Mouse (Mus musculus) right cerebral cortex, adult 2 months (tissue): Measurements from ENCODE around the gene Msh4.
"Not testable (repeated sequence)": the region's sequence is repeated elsewhere in the genome, so short reads cannot be mapped to it uniquely, and the experiment has no call there.

Experiments used
- DNase-seq, 2 experiments: peaks; one replicate each; pipeline ENCODE4 v3.0.0; 2021 to 2022; ENCODE audit warnings: low spot score in 2 of 2

The Msh4 gene

DNA sequence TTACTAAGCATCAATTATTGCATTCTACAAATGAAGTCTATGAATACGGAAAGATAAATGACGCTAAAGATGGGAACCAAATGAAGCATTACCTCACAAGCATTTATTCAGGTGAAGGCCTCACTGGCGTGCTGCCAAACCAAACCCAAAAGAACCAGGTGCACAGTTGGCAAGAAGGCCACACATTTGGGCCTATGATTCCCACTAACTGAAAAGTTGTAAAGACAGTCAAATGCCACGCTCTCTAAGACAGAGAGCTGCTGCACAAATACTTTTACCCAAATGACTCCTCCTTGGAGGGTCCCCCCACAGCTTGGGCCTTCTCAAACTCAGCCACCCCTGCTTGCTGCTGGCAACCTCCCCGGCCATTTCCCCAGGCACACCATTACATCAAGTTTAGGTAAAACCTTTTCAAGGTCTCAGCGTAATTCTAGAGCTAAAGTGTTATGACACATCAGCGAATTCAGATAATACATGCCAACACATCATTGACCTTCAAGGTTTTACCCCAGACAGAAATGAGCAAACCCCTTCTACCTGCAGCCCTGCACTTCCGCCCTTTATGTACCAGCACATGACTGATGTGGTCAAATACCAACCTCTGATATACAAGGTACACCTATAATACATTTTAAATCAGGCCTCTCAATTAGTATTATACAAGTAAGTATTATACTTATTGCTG, 5.4 kb upstream of the Msh4 start:
- no peak for DNase-seq

DNA sequence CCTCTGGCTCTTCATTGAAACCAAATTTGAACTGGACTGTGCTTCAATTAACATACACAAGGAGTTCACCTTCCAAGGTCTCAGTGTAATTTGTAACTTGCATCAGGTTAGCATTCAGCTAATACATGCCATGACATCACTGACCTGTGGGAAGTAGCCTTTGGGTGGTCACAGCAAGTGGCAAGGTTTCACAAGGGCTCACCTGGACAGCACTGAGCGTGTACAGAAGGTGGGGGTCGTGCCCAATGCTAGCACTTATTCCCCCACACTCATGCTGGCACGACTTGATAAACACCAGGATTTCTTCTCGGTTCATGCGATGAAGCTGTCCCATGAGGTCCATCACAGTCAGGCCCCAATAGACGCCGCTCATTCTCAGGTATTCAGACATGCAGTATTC, 4.6 kb upstream of the Msh4 start:
- no peak for DNase-seq

DNA sequence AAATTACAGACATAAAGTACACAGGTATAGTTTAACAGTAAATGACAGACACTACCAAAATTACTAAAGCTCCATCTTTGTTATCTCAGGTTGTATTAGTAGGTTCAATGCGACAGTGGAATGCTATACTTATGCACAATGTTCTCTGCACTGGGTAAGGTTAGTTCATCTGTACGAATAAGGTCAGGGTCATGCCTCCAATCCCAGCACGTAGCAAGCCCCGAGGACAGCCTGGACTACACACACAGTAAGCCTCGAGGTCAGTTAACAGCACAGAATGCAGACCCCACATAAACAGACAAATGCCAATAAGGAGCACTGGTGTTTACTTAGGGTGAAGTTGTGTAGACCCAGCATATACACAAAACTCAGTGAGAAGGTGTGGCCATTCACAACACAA, 3.0 kb upstream of the Msh4 start:
- no peak for DNase-seq

DNA sequence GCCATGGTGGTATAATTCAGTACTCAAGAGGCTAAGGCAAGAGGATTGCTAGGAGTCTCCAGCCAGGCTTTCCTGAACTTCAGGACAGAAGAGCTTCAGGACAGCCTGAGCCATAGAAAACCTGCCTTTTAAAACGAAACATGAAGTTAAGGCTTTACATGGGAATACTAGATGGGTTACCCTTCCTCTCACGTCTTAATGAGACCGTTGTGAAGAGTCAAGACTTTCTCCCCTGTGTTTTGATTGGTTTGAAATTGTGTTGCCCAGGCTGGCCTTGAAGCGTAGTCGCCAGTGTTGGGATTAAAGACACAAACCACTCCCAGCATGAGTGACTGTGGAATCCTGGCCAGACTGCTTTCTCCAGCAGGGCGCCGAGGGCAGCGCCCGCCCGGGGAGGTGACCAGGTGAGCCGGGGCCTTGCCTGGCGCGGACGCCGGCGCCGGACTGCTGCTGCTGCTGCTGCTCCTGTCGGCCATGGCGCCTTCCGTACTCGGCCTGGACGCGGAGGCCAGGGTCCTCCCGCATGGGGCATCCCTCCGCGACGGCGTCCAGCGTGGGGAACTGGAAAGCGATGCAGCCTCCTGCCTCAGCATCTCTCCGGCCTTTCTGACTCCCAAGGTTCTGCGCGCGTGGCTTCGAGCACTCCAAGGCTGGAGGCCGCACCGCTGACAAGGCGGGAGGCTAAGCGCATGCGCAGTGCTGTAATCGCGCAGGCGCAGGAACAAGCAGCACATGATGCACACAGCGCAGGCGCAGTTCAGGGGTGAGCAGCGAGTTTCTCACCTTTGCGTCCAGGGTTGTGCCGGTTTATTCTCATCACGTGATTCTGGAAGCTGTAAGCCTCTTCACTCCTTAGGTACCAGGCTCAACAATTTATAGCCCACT, 445 bp downstream of the Msh4 start:
- no peak for DNase-seq

DNA sequence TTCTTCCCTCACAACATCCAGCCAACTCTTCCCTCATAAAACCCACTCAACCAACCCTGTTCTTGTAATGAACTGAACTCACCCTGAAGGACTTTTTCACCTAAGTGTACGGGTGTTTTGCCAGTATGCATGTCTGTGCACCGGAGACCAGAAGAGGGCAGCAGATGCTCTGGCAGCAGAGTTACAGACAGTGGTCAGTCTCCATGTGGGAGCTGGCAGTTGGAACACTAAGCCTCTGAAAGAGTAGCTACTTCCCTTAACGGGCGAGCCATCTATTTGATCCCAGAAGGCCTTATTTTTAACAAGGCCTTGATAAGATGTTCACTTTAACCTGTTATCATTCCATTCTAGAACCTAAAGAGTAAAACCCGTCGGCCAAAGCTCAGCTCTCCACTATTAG, 1.4 kb downstream of the Msh4 start:
- DNase-seq: peak; percentile 42 to 47

DNA sequence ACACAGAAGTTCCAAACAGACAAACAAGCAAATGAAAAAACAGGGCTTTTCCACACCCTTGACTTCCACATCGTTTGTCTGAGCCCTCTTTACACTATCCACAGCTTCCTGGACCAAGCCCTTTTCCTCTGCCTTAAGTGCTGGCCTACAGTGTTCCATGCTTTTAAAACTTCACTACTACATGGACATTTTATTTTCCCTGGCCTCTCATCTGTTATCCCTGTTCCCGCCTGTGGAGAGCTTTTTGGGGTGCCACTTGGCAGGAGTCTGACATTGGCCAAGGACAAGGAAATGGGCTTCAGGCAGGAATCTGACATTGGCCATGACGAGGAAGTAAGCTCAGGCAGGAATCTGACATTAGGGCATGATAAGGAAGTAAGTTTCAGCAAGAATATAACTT, 3.3 kb downstream of the Msh4 start:
- no peak for DNase-seq

DNA sequence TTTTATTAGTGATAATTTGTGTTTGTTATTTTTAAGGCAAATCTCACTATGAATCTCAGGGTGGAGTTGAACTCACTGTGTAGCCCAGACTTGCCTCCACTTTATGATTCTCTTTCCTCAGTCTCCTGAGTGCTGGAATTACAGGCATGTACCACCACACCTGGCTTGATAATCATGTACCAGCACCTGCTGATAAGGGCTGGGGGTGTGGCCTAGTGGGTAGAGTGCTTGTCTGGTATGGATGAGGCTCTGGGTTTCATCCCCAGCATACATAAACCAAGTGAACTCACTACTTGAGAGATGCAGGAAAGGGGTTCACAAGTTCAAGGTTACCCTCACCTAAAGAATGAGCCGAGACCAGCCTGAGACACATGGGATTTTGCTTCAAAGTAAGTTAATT, 4.0 kb downstream of the Msh4 start:
- no peak for DNase-seq

DNA sequence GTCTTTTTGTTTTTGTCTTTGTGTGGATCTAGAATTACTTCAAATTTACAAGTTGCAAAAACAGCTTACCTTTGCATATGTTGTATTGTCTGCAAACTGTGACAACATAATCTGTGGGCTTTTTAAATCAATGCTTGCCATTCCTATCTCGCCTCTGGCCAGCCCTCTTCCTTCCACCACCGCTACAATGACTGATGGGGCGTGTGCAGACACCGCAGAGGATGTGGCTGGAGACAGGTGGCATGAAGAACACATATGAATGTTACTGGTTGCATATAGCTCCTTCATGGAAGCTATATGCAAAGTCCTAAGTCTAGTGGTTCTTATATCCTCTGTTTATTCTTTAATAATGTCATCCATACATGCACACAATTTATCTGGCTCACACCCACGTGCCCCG, 8.7 kb downstream of the Msh4 start:
- no peak for DNase-seq

DNA sequence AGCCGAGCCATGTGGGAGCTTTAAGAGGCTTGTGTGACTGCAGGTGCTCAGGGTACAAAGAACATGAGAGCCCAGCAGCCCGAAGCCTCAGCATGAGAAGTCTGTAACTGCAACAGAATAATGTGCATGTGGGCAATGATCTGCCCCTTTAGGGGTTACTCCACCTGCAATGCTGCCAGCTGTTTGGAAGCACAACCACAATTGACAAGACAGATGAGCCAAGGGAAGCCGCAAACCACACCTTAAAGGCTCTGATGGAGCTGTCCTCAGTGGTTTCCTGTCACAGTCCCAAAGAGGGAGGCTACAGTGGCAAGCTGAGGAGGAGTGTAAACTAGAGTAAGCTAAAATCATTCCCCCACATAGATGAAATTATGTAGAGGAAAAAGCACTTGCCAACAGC, 10.5 kb downstream of the Msh4 start:
- DNase-seq: no peak

DNA sequence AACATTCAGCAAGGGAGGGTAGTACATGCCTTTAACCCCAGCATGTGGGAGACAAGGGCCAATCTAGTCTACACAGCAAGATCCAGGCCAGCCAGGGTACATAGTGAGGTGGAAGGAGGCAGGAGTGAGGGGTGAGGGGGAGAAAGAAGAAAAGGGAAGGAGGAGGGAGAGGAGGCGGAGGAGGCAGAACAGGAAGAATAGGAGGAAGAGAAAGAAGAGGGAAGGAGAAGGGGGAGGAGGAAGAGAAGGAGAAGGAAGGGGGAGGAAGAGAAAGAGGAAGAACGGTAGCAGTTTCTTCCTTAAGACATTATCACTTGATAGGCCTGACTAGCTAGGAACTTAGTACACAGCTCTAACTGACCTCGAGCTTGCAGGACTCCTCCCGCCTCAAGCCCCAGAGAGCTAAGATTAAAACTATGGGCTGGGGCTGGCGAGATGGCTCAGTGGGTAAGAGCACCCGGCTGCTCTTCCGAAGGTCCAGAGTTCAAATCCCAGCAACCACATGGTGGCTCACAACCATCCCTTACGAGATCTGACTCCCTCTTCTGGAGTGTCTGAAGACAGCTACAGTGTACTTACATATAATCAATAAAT, 16.7 kb downstream of the Msh4 start:
- DNase-seq: no peak

DNA sequence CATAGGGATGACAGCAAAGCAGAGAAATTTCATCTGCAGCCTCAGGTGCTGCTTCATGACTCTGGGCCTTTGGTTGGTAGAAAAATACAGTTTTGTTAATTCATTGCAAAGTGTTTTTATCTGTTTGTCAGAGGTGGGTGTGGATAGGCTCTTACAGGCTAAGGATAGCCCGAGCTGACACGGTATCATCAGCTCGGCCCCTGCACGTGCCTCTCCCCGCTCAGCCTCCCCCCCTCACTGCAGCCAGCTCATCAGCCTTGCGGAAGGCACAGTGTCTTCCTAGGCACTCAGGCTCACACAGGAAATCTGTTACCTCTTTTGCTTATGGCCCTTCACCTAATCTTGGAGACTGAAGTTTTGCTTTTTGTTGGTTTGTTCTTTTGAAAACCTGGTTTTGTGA, 17.8 kb downstream of the Msh4 start:
- no peak for DNase-seq

DNA sequence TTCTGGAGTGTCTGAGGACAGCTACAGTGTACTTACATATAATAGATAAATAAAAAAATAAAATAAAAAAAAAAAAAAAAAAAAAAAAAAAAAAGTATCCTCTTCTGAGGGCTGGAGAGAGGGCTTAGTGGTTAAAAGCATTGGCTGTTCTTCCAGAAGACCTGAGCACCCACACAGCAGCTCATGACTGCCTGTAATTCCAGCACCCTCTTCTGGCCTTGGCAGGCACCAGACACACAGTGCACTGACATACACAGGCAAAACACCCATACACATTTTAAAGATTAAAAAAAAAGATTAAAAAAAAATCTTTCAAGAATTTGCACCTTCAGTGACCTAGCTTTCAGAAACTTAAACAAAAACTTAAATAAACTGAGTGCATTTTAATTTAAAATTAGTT, 19.6 kb downstream of the Msh4 start:
- no peak for DNase-seq

DNA sequence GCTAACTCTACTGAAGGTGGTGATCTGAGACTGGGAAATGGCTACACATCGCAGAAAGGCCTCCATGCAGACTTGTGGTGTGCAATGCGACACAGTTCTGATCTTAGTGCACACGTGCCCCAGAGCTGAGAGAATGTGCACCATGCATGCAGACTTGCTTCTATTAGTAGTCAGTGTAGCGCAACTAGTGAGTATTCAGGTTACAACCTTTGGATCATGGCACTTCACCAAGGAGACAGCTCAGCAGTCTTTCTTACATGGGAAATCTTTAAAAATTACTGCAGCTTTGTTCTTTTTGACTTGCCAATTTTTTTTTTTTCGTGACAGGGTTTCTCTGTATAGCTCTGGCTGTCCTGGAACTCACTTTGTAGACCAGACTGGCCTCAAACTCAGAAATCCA, 34.5 kb downstream of the Msh4 start:
- no peak for DNase-seq

DNA sequence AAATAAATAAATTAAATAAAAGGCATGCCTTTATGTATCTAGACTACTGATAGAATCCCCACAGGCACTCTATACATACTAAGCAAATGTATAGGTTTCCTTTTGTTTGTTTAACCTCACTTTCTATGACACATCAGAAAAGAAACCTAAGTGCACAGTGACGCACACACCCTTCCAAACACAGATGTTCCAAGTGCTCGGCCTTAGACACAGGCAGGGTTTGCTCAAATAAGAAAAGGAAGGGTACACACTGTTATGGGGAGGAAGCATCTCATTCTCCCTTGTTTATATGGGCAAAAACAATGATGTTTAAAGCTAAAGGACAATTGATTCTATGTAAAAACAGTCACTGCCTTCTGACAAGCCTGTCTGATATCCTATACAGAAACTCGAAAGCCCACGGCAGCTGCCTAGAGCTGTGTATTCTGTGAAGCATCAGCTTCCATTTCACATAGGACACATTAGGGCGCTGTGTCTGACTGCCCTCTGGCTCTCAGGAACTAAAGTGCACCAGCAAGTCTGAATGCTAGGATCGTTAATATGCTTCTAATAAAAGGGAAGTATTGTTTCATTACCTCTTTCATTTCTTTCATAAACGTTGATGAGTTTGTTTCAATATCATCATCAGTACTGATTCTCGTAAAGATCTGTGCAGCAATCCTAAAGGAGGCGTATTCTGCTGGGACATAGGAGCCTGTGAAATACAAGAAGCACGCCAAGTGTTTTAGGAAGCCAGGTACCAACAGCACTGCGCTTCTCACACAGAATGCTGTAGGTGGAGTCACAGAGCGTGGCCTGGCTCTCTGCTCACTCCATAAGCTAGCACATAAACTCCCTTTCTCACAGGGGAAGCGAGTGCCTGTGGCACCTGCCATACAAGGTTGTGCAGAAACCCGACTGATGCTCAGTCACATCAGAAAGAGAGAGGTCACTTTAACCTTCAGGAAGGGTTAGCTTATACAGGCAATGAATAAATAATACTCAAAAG, 38.5 kb downstream of the Msh4 start:
- no peak for DNase-seq

DNA sequence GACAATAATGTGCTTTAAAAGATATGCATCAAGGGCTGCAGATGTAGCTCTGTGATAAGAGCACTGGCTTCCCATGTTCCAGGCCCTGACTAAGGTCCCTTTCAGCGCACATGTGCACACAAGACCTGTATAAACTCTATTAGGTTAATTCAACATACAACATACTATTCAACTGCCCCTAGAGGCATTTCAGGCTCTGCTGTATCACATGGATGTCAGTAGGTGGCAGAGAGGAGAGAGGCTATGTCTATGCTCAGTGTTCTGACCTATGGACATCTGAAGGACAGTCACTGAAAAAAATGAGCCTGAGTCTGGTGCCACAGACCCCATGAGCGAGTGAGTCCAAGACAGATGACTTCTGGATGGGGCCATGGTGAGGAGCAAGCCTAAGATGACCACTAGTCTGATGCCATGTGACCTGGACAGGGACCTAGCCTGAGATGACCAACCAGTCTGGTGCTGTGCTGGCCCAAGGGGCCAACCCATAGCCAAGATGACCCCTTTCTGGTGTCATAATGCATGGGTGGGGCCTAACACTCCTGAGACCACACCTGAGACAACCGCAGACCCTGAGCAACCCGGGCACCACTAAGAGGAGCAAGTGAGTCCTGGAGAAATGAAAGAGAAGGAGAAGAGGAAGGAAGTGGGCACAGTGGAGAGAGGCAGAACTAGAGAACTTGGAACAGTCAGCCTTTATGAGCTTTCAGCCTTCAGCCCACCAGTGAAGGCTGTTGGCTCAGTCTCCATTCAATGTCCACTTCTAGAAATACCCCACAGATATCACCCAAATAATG, 41.1 kb downstream of the Msh4 start:
- no peak for DNase-seq

DNA sequence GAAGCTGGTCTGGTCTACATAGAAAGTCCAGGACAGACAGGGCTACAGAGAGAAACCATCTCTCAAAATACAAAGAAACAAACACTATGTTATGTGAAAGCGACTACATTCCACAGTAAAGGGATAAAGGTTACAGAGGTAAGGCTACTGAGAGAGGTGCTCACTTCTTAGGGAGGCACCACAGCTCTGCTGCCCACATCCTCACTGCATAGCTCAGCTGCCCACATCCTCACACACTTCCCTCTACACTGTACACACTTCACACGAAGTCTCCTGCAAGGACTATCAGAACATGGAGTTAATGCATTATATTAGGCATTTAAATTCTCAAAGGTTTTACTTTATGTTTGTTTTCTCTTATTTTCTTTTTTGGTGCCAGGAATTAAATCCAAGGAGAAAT, 42.1 kb downstream of the Msh4 start:
- no peak for DNase-seq

DNA sequence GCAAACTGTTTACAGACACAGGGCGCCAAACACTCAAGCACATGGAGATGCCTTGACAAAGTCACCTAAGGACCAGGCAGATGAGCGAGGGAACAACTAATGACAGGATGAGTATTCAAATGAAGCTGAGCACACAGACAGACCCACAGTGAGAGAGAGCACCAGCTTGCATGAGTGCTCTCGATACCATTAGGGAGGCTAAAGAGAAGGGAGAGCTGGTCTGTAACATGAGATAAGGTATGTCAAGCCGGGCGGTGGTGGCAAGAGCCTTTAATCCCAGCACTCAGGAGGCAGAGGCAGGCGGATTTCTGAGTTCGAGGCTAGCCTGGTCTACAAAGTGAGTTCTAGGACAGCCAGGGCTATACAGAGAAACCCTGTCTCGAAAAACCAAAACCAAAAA, 45.5 kb downstream of the Msh4 start:
- not testable (repeated sequence) for DNase-seq

DNA sequence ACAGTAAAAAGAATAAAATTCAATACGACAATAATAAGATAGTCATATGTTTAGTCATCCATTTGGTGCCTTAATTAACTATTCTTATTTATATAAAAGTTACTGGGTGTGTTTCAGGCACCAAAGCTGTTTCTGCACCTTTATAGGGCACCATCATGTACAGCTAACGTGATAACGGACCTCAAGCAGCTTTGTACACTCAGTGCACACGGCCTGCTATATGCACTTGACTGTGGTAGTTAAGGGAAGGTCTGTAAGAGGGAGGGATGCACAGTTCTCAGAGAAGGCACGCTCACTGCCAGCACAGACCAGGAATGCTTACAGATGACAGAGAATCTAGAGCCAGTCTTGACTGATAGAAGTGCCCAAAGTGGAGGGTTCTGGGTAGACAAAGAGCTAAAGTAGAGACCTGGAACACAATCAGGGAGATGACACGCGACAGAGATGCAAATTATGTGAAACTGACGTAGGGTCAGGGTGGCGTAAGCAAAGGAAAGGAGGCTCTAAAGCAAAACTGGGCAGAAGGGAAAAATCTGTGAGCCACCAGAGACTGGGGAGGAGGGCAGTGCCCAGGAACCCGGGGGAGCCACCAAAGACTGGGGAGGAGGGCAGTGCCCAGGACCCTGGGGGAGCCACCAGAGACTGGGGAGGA, 47.5 kb downstream of the Msh4 start:
- no peak for DNase-seq

DNA sequence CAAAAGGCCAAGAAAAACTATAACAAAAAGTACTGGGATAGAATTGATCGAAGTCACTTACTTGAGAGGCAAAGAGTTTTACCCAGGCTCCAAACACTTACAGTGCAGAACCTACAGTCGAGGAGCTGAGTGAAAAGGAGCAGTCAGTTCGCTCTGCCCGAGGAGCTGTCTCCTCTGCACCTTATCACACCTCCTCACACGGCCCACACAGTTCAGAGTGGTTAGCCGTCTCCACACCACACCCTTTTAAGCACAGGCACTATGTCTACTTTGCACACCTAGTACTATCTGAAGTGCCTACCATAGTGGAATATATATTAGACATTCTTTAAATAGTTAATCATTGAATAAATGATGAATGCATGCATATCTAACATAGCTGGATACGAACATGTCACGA, 53.7 kb downstream of the Msh4 start:
- no peak for DNase-seq

DNA sequence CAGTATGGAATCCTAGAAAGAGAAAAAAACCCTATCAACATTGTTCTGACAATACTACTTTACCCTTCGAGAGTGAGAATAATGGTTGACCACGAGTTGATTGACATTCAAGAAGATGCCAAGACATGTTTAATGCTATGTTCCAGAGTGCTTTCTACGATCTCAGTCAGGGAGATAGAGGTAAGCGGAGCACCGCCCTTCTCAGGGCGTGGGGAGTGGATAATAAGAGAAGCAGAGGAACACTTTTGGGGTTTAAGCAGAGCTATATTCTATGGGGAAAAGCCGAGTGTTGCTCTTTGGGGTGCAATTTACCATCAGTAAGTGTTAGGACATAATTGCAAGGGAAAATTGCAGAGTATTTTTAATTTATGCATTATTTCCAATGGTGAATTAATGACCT, 55.2 kb downstream of the Msh4 start:
- no peak for DNase-seq
